Mouse (Mus musculus): ENCODE measurements at regions not wholly inside any gene's neighbourhood (a gene's known extent, or its start where the extent isn't known, plus 50 kb on each side); places are given as distances from the start of the nearest gene placed in this dataset.

DNA sequence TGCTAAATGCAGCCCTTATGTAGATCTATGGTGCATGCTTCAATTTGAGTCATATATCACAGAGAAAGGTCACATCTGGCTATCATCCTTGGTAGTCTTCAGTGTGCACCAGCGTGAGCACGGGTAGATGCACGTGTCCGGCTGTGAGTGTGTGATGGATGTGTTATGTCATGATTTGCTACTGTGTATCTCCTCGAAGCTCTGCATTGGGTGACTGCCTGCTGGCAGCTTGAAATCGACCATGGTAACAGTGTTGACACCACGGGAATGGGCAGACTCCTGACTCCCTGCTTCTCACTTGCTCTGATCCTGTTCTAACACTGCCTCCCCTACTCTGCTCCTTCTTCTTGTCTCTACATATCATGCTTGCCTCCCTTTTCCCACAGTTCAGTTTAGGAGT lies 204.9 kb upstream of the Mocs1 start:
- TF ChIP-seq CTCF (IDR thresholded peaks at IDR 0.05; ENCODE audit: borderline replicate concordance, control insufficient read depth, extremely low read depth, insufficient read depth, low read length, poor library complexity) (no peak), POLR2A (IDR thresholded peaks at IDR 0.05; ENCODE audit: control insufficient read depth, extremely low read depth, insufficient read depth, low read length, poor library complexity) (no peak)

All from thymus, adult 2 months (tissue).